Mouse (Mus musculus) hindbrain, embryonic 16.5 days (tissue): Measurements from ENCODE around the gene Ulk1. TPM values are rescaled to one million over a fixed set of nuclear protein-coding genes. Genes with fewer than 3 reads are reported as not detected.

Source experiments
- ATAC-seq: fragments of 200-750 bp; cut with Nextera tagmentation; 2 replicates; pipeline ENCODE4 v1.8.0; 2017; ENCODE audit warnings: moderate TSS enrichment, moderate library complexity
- H3K27ac ChIP-seq: fragments of 300-500 bp; sonication (generic); 2 replicates; pipeline ENCODE4 v1.5.1; 2014; ENCODE audit warnings: low read depth, mild to moderate bottlenecking, control low read depth, low read length, moderate library complexity
- H3K27me3 ChIP-seq: fragments of 300-500 bp; sonication (generic); replicated peaks from 2 replicates; pipeline ENCODE4 v1.6.1; 2014; ENCODE audit warnings: low read length; ENCODE audit not compliant: control insufficient read depth, insufficient read depth
- H3K36me3 ChIP-seq: fragments of 300-500 bp; sonication (generic); 2 replicates; pipeline ENCODE4 v1.6.1; 2014; ENCODE audit warnings: mild to moderate bottlenecking, low read length, moderate library complexity, mixed read lengths; ENCODE audit not compliant: control insufficient read depth, insufficient read depth
- H3K4me1 ChIP-seq: fragments of 300-500 bp; sonication (generic); 2 replicates; pipeline ENCODE4 v1.6.1; 2014; ENCODE audit warnings: low read depth, low read length; ENCODE audit not compliant: control insufficient read depth, insufficient read depth
- H3K4me2 ChIP-seq: fragments of 300-500 bp; sonication (generic); 2 replicates; pipeline ENCODE4 v1.6.1; 2014; ENCODE audit warnings: mild to moderate bottlenecking, low read length, control low read depth, moderate library complexity
- H3K4me3 ChIP-seq: fragments of 300-500 bp; sonication (generic); 2 replicates; pipeline ENCODE4 v1.5.1; 2014; ENCODE audit warnings: mild to moderate bottlenecking, low read length, control low read depth, moderate library complexity
- H3K9ac ChIP-seq: fragments of 300-500 bp; sonication (generic); 2 replicates; pipeline ENCODE4 v1.6.1; 2014; ENCODE audit warnings: low read depth, mild to moderate bottlenecking, control low read depth, low read length, moderate library complexity
- H3K9me3 ChIP-seq: fragments of 300-500 bp; sonication (generic); 2 replicates; pipeline ENCODE4 v1.6.1; 2014; ENCODE audit warnings: mild to moderate bottlenecking, low read length, moderate library complexity; ENCODE audit not compliant: control insufficient read depth
- WGBS: fragments of 180-500 bp; shearing (Covaris S2); extraction: QIAGEN DNeasy Blood & Tissue Kit; methylation state at CpG from one replicate; pipeline ENCODE4 v1.1.7; 2014; 5-methylcytosine and 5-hydroxymethylcytosine counted together
- polyA plus RNA-seq: library from polyadenylated mRNA; unstranded; fragments of >200 nt; fragmentation: Nextera tagmentation; extraction: Ambion mirVana; gene quantifications from 2 replicates; pipeline ENCODE4 v1.2.1, GENCODE M21; 2015

Ulk1 gene
- polyA plus RNA-seq, 1 experiment from 2014 or later: 20.7 TPM

- Histone ChIP-seq H3K27ac (no peak overlapping the region), H3K9me3 (no peaks in the 10 kb centered on the region), H3K36me3 (peaks cover 48% of the 10 kb centered on the region), H3K4me2 (no peak overlapping the region), H3K4me3 (no peak overlapping the region), H3K27me3 (no peaks in the 10 kb centered on the region), H3K4me1 (no peaks in the 10 kb centered on the region), H3K9ac (no peak overlapping the region)
- WGBS: 60% methylated on average over 5 of the region's 5 CpGs
- peak; percentile 53; the same call in 1 of the 2 replicates for ATAC-seq
Observed at GRCm38 (mm10) chr5:110788684-110789083, 21.2 kb downstream of the Ulk1 start.

DNA sequence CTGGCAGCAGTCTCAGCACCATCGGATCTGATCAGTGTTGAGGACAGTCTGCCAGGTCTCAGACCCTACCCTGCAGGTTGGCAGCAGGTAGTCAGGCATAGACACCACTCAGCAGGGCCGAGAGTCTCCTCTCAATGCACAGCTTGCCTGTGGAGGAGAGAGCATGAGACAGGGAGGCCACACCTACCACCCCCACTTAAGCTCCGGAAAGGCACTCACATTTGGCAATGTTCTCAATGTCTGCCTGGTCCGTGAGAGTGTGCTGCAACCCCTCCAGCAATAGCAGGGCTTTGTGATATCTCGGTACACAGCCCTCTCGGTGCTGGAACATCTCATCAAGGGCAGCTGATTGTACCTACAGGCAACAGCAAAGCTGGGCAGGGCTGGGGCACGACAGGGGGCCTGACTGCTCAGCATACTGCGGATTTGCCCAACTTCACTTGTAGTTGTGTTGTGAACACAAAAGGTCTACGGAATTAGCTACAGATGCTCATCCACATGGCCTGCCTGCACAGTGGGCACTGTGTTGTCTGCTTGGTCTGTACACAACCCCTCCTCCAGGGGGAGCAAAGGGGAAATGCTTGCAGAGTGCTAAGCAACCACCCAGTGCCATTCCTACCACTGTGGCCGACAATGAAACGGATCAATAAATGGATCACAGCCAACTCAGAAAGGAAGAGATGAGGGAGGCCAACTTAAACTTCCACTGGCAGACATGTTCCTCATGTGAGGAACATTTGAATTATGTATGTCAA, 23.6 kb downstream of the Ulk1 start:
- Histone ChIP-seq H3K4me2 (no peak overlapping the region), H3K9me3 (no peaks in the 10 kb centered on the region), H3K4me1 (no peaks in the 10 kb centered on the region), H3K4me3 (no peak overlapping the region), H3K27me3 (no peaks in the 10 kb centered on the region), H3K27ac (no peak overlapping the region), H3K9ac (no peak overlapping the region), H3K36me3 (peaks cover 28% of the 10 kb centered on the region)
- WGBS: 76% methylated on average over 11 of the region's 11 CpGs
- no peak for ATAC-seq

- WGBS: 73% methylated on average over 8 of the region's 8 CpGs
Observed at GRCm38 (mm10) chr5:110783150-110783549, 26.7 kb downstream of the Ulk1 start.

GRCm38 (mm10) chr5:110781529-110782238, 28.2 kb downstream of the Ulk1 start:
- Histone ChIP-seq H3K27me3 (no peaks in the 10 kb centered on the region), H3K4me2 (no peak overlapping the region), H3K36me3 (peaks cover 10% of the 10 kb centered on the region), H3K4me3 (no peak overlapping the region), H3K27ac (no peak overlapping the region), H3K9ac (no peak overlapping the region), H3K9me3 (no peaks in the 10 kb centered on the region), H3K4me1 (peaks cover 11% of the 10 kb centered on the region)
- ATAC-seq: no peak
- 81% methylated on average over 7 of the region's 7 CpGs for WGBS

More at GRCm38 (mm10) chr5:110783150-110783549, 26.7 kb downstream of the Ulk1 start:
- H3K4me2 ChIP-seq: no peak overlapping the region
- H3K9ac ChIP-seq: no peak overlapping the region
- no peak overlapping the region for H3K4me3 ChIP-seq
- no peak for ATAC-seq
- H3K27me3 ChIP-seq: no peaks in the 10 kb centered on the region
- H3K27ac ChIP-seq: no peak overlapping the region
- peaks cover 19% of the 10 kb centered on the region for H3K36me3 ChIP-seq
- H3K4me1 ChIP-seq: peaks cover 11% of the 10 kb centered on the region
- H3K9me3 ChIP-seq: no peaks in the 10 kb centered on the region

- WGBS: 54% methylated on average over 10 of the region's 10 CpGs
- Histone ChIP-seq H3K4me2 (peak overlapping the region; percentile 93), H3K36me3 (peaks cover 8% of the 10 kb centered on the region), H3K4me1 (peaks cover 11% of the 10 kb centered on the region), H3K4me3 (peak overlapping the region; percentile 63), H3K27me3 (no peaks in the 10 kb centered on the region), H3K27ac (peak overlapping the region; percentile 67), H3K9ac (peak overlapping the region; percentile 69), H3K9me3 (no peaks in the 10 kb centered on the region)
- peak; percentile 79 for ATAC-seq
Observed at GRCm38 (mm10) chr5:110780761-110781528, 29.0 kb downstream of the Ulk1 start.

DNA sequence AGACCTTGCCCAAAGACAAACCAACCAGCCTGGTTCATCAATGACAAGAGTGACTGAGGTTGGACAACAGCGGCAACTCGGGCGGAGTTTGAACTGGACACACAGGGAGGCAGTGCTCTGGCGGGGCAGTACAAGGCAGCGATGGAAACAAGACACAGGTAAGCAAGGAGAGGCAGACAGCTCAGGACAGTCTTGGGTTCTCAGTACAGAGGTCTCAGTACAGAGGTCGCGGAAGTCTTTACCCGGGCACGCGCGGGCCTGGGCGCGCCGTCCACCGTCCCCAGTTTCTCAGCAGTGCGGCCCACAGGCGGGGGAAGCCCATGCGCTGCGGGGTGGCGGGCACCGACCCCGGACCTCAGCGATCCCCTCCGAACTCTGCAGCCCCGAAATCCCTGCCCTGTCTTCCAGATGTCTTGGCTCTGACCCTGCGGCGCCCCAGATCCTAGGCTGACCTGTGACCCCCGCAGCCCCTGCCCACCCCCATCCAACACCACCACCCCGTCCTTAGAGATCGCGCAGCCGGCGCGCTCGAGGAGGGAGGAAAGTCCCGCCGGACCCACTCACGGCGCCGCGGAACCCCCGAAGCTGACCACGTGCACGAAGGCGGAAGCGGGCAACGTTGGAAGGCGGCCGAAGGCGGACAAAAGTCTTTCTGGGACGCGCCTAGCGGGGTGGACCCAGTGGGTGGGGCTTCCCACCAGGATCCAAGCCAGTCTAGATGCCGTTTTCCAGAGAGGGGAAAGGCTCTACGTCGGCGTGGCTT, 29.7 kb downstream of the Ulk1 start, which contains the start of gene Pus1:
Pus1 (minus strand) TSS at position 662 of the 763 bp plus-strand sequence.
- peaks cover 11% of the 10 kb centered on the region for H3K4me1 ChIP-seq
- H3K36me3 ChIP-seq: peaks cover 6% of the 10 kb centered on the region
- peak within 1 kb of the TSS; percentile 93 for H3K4me2 ChIP-seq
- H3K4me3 ChIP-seq: peak within 1 kb of the TSS; percentile 63
- peak; percentile 88 for ATAC-seq
- H3K27me3 ChIP-seq: no peaks in the 10 kb centered on the region
- under 1% methylated on average over 57 of the region's 57 CpGs for WGBS
- no peaks in the 10 kb centered on the region for H3K9me3 ChIP-seq
- peak within 1 kb of the TSS; percentile 67 for H3K27ac ChIP-seq
- H3K9ac ChIP-seq: peak within 1 kb of the TSS; percentile 69

- Histone ChIP-seq H3K4me1 (peaks cover 11% of the 10 kb centered on the region), H3K36me3 (peaks cover 14% of the 10 kb centered on the region), H3K4me2 (peak overlapping the region; percentile 93), H3K27me3 (no peaks in the 10 kb centered on the region), H3K4me3 (peak overlapping the region; percentile 63), H3K27ac (no peak overlapping the region), H3K9ac (peak overlapping the region; percentile 69), H3K9me3 (no peaks in the 10 kb centered on the region)
- ATAC-seq: no peak
- WGBS: 23% methylated on average over 15 of the region's 15 CpGs
Observed at GRCm38 (mm10) chr5:110779276-110779997, 30.5 kb downstream of the Ulk1 start.

GRCm38 (mm10) chr5:110778263-110778662, 31.6 kb downstream of the Ulk1 start:
- H3K9me3 ChIP-seq: no peaks in the 10 kb centered on the region
- H3K4me3 ChIP-seq: no peak overlapping the region
- no peaks in the 10 kb centered on the region for H3K27me3 ChIP-seq
- peaks cover 11% of the 10 kb centered on the region for H3K4me1 ChIP-seq
- no peak overlapping the region for H3K4me2 ChIP-seq
- no peak for ATAC-seq
- H3K36me3 ChIP-seq: peaks cover 17% of the 10 kb centered on the region
- H3K27ac ChIP-seq: no peak overlapping the region
- no peak overlapping the region for H3K9ac ChIP-seq
- 90% methylated on average over 12 of the region's 12 CpGs for WGBS
